Mouse (Mus musculus) heart, postnatal 4 days (tissue): ENCODE results near the gene Dnajc5. TPM values are rescaled to one million over a fixed set of nuclear protein-coding genes. Genes with fewer than 3 reads are reported as not detected.

Experiments
- DNase-seq: peaks from one replicate; pipeline ENCODE4 v3.0.0; 2021
- total RNA-seq, 2 experiments: library from RNA; stranded (reverse); gene quantifications; 2 replicates each; pipeline ENCODE4 v1.2.3; 2021

Gene Dnajc5
- total RNA-seq, 2 experiments from 2014 or later, result 111 to 119 TPM

DNA sequence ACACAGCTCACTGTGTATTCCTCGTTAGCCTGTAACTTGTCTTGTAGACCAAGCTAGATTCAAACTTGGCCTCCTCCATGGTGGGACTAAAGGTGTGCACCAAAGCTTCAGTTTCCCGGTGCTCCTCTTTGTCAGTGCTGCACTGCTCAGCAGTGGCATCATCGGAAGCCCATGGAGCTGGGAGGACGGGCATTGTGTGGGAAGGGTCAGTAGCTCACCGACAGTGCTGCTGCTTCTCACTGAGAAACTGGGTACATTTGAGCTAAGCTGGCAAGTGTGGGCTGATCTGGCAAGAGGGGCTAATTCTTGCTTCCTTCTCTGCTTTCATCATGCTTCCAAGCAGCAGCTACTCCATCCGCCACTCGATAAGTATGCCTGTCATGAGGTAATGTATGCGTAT is 9.1 kb upstream of the Dnajc5 start:
- DNase-seq, result no peak

- no peak for DNase-seq
Measured at GRCm38 (mm10) chr2:181519201-181519600, 1.1 kb upstream of the Dnajc5 start.

GRCm38 (mm10) chr2:181520936-181521227 is 597 bp downstream of the Dnajc5 start:
- no peak for DNase-seq

- no peak for DNase-seq
Measured at GRCm38 (mm10) chr2:181521491-181521890, 1.2 kb downstream of the Dnajc5 start.

DNA sequence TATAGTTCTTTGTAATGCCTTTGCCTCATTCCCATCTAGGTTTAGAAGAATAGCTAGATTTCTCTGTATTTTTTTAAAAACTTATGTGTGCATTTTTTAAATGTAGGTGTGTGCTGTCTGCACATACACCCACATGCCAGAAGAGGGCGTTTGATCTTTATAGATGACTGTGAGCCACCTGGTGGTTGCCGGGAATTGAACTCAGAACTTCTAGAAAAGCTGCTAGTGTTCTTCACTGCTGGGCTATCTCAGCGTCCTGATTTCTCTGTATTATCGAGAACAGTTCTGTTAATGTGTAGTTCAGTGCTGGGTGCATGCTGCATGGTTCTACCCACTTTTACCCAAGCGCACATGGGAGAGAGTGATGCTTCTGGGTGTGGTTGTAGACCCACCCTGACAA is 2.5 kb downstream of the Dnajc5 start:
- peak; percentile 36 for DNase-seq

DNA sequence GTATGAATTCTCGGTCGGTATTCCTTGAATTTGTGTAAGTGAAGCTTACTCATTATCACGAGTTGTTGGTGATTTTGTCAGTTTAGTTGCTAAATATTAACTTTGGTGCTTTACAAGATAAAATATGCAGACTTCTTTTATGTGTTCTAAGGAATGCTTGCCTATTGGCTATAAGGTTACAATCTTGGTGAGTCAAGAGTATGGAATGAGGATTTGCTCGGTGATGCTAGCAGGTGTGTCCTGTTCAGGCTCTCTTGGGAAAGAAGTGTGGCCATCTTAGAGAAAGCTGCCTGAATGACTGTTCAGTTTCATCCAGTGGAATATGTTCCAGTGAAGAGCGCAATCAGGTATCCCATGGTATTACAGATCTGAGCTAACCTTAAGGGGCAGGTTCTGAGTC is 5.2 kb downstream of the Dnajc5 start:
- DNase-seq, result no peak

GRCm38 (mm10) chr2:181529076-181529475 is 8.8 kb downstream of the Dnajc5 start:
- DNase-seq, result no peak

DNA sequence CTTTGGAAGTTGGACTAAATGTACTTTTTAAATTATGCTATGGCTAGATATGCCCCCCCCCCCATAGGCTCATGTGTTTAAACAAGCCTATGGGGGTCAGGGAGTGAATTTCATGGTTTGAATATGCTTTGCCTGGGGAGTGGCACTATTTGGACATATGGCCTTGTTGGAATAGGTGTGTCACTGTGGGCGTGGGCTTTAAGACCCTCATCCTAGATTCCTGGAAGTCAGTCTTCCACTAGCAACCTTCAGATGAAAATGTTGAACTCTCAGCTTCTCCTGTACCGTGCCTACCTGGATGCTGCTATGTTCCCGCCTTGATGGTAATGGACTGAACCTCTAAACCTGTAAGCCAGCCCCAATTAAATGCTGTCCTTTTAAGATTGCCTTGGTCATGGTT is 12.3 kb downstream of the Dnajc5 start:
- DNase-seq, result no peak

- DNase-seq, result no peak
Measured at GRCm38 (mm10) chr2:181536410-181536809, 16.1 kb downstream of the Dnajc5 start.

GRCm38 (mm10) chr2:181537444-181538047 is 17.3 kb downstream of the Dnajc5 start:
- DNase-seq, result peak; percentile 38

DNA sequence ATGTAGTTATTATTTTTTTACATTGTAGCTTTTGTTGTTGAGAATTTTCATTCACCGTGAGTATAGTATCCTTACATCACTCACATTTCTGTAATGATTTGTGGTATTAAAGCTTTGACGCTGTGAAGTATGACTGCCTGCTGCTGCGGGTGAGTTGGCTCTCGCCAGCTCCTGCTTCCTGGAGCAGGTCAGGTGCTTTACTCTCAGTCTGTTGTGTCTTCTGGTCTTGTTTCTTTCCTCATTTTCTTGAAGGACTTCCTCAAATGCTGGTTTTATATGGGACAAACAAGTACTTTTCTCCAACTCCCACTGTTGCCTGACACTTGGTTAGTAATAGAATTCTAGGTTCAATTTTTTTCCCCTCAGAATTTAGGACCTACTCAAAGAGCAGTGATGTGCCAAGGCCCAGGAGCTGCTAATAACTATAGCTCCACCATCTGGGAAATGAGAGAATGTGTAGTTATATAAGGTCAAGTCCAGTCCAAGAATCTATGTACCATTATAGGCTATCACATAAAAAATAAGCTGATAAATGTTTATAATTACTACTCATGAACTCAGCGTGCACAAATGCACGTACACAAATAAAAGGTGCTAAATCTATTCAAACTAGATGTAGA is 21.6 kb downstream of the Dnajc5 start:
- no peak for DNase-seq

GRCm38 (mm10) chr2:181546142-181546541 is 25.9 kb downstream of the Dnajc5 start:
- DNase-seq, result no peak

DNA sequence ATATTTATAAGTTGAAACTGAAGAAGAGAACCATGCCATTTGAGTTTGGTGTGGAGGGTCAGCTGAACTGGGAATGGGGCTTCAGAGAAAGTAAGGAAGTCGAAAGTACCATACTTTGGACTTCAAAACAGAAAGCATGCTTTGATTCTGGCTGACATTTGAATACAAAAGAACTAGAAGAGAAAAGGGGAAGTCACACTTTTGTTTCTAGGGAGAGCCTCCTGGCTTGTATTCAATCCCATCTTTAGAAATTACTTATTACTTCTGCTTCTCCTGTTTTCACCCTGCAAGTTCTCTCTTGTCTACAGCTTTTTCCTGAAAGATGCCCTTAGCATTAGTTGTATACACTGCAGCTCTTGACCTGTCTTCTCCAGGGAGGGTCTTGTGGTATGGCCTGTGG is 27.9 kb downstream of the Dnajc5 start:
- no peak for DNase-seq

DNA sequence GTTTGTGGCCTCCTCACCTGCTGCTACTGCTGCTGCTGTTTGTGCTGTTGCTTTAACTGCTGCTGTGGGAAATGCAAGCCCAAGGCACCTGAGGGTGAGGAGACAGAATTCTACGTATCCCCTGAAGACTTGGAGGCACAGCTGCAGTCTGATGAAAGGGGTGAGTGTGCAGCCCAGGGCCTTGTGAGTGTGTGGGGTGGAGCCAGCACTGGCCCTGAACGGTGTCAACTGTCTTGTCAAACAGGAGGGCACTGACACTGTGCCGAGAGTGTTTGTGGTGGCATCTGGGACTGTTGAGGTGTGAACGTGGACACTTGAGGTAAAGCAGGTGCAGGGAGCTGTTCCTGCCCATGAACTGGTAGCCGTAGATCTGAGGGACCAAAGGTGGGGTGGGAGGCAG is 28.4 kb downstream of the Dnajc5 start:
- DNase-seq, result no peak

DNA sequence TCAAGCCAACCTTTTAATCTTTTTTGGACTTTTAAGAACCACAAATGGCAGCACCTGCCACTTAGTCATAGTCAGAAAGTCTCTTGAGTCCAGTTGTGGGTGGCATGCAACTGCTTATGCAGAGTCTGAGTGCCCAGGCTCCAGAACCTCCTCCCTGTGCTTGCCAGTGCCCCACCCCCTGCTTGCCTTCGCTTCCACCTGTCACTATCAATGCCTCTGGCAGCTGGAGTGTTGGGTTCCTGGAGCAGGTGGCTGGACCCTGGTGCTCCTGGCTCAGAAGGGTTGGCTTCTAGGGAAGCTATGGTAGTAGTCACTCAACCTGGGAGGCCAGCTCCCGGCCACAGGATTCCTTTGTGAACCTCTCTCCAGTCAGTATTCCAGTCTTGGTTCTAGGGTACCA is 29.9 kb downstream of the Dnajc5 start:
- no peak for DNase-seq

GRCm38 (mm10) chr2:181553772-181554171 is 33.5 kb downstream of the Dnajc5 start:
- no peak for DNase-seq

- no peak for DNase-seq
Measured at GRCm38 (mm10) chr2:181567338-181567737, 47.1 kb downstream of the Dnajc5 start.

DNA sequence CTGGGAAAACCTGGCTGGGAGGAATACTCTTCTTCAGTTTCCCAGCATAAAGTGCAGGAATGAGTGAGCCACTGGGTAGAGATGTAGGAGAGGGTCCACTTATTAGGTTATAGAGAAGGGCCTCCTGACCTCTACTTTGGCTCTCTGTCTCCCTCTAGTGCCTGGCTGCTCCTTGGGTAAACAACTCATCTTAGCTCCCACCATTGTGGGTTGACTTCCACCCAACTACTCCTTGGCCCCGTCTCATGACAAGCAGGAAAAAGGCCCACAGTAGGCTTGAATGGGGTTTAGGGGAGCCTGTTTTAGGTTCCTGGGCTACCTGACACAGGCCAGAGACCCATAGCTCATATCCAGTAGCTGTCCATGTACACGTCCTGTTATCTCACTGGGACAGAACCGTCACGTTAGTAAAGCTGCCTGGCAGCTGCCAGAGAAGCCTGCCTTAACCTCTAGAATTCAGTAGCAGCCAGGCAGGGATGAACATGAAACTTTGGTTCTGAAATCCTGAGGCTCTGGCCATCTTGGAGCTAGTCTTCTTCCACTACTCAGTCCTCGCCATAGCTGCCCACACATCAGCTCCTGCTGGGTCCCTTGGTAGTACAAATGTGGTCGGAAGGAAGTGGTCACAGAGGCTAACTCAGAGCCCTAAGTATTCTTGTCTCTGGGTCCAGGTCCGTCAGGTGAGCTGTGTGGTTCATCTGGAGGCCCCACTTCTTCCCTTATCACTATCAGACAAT is 48.2 kb downstream of the Dnajc5 start:
- peak; percentile 74 for DNase-seq

DNA sequence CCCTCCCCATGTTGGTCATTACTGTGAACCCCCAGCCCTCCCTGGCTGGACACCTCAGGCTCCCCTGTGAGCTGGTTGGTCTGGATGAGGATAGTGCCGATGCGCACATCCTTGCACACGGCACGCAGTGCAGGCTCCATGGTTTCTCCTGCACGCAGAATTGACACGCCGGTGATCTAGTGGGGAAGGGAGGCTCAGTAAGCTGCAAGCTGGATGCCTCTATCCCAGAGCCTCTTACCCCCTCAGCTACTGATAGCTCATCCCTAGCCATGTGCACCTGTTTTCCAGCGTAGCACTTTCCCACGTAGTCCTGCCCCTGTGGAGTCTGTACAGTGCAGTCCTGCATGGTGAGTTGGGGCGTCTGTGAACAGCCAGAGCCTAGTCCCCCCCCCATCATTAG is 49.6 kb downstream of the Dnajc5 start:
- peak; percentile 3 for DNase-seq

DNA sequence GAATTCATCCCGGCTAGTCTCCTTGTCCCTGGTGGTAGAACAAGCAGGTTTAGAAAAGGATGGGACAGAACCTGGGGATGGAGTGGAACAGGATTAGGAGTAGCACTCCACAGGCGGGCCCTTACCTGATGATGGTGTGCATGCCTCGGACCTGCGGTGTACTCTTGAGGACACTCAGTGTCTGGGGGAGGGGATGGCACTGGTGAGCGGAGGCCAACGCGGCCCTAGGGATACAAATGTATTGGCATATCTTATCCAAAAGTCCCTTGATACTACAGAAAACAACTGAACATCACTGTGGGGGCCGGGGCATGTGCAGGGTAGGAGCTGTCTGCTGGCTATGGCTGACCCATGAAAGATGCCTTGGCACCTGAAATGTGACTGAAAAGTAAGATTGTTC is 50.1 kb downstream of the Dnajc5 start:
- peak; percentile 5 for DNase-seq

- DNase-seq, result peak; percentile 4
Measured at GRCm38 (mm10) chr2:181570921-181571595, 50.8 kb downstream of the Dnajc5 start.

DNA sequence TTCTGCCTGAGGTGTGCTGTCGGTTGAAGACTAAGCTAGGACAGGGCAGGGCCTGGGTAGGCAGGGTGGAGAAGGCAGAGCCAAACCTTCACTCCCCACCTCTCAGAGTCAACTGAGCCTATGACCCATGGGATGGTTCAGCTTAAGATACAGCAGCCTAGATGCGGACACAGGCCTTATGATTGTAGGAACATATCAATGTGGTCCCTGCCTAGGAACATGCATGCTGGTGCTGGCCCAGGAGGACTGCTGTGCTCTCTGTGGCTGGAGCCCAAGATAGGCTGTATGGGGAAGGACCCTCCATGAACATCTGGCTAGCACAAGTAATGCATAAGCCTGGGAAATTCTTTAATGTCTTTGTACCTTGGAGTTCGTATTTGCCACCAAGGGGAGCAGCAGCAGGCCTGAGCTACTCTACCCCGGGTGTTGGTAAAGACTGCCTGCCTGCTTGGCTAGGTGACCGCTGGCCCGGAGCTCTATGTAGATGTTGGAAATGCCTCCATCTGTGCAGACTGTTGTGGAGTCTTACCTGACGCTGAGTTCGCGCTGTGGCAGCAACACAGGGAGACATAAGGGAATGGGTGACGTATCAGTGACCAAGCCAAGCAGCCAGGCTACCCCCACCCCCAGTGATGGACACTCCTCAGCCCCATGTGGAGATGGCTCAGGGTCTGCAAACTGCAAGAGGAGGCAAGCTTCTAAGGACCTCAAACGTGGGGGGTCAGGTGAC is 51.8 kb downstream of the Dnajc5 start:
- DNase-seq, result peak; percentile 2
